Mouse (Mus musculus) forebrain, embryonic 16.5 days (tissue): ENCODE data around the gene Hspa5. TPM values are rescaled to one million over a fixed set of nuclear protein-coding genes. Genes with fewer than 3 reads are reported as not detected.
"Not testable (repeated sequence)": the region's sequence is repeated elsewhere in the genome, so short reads cannot be mapped to it uniquely, and the experiment has no call there.

Experiments used
- ATAC-seq: fragments of 200-750 bp; cut with Nextera tagmentation; 2 replicates; pipeline ENCODE4 v1.8.0; 2017; ENCODE audit warnings: mild to moderate bottlenecking, moderate library complexity
- H3K27ac ChIP-seq: fragments of 300-500 bp; sonication (generic); 2 replicates; pipeline ENCODE4 v1.5.1; 2014; ENCODE audit warnings: low read length, control low read depth
- H3K27me3 ChIP-seq: fragments of 300-500 bp; sonication (generic); replicated peaks from 2 replicates; pipeline ENCODE4 v1.6.1; 2014; ENCODE audit warnings: low read length; ENCODE audit not compliant: control insufficient read depth, insufficient read depth
- H3K36me3 ChIP-seq: fragments of 300-500 bp; sonication (generic); 2 replicates; pipeline ENCODE4 v1.6.1; 2014; ENCODE audit not compliant: control insufficient read depth, insufficient read depth
- H3K4me1 ChIP-seq: fragments of 300-500 bp; sonication (generic); replicated peaks from 2 replicates; pipeline ENCODE4 v1.6.1; 2014; ENCODE audit warnings: low read length; ENCODE audit not compliant: control insufficient read depth, insufficient read depth
- H3K4me2 ChIP-seq: fragments of 300-500 bp; sonication (generic); 2 replicates; pipeline ENCODE4 v1.6.1; 2014; ENCODE audit warnings: mild to moderate bottlenecking, low read length, control low read depth
- H3K4me3 ChIP-seq: fragments of 300-500 bp; sonication (generic); replicated peaks from 2 replicates; pipeline ENCODE4 v1.5.1; 2014; ENCODE audit warnings: mild to moderate bottlenecking, low read length, control low read depth
- H3K9ac ChIP-seq: fragments of 300-500 bp; sonication (generic); replicated peaks from 2 replicates; pipeline ENCODE4 v1.6.1; 2014; ENCODE audit warnings: low read depth, low read length, control low read depth
- H3K9me3 ChIP-seq: fragments of 300-500 bp; sonication (generic); 2 replicates; pipeline ENCODE4 v1.6.1; 2016; ENCODE audit warnings: low read length; ENCODE audit not compliant: control insufficient read depth
- WGBS: fragments of 180-500 bp; shearing (Covaris S2); extraction: QIAGEN DNeasy Blood & Tissue Kit; methylation state at CpG from one replicate; pipeline ENCODE4 v1.1.7; 2014; 5-methylcytosine and 5-hydroxymethylcytosine counted together
- polyA plus RNA-seq: library from polyadenylated mRNA; unstranded; fragments of >200 nt; fragmentation: Nextera tagmentation; extraction: Ambion mirVana; gene quantifications from 2 replicates; pipeline ENCODE4 v1.2.1, GENCODE M21; 2015

Hspa5 gene
- polyA plus RNA-seq, 1 experiment from 2014 or later, result 387 TPM

DNA sequence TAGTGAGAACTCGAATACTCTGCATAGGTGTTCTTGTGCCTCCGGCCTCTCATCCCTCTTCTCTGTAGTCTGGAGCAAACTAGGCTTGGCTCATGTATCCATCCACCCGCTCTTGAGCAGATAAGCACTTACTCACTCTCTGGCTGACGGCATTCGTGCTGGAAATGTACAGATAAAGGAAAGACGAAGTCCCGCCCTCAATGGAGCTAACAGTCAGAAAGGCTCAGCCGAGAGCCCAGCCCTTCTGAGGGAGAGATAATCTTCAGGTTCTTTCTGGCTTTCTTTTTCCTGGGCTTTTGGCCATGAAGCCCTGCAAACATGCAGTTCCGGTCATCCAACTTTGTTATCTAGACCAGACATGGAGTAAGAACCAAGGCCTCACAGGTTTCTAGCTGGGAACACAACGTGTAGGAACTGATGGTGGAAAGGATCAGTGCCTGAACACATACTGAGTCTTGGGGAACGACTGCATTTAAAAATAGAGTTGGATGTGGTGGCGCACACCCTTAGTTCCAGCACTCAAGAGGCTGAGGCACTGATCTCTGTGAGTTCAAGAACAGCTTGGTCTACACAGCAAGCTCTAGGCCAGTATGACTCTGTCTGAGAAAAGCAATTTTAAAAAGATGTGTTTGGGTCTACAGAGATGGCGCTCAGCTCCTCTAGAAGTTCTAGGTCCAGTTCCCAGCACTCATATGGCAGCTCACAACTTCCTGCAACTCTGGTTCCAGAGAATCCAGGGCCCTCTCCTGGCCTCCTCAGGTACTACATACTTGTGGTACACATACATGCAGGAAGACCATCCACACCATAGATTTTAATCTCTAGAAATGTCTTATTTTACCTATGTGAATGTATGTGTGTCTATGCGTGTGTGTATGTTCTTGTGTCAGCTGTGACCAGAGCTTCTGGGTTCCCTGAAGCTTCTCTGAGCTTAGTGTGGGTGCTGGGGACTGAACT lies 11.6 kb downstream of the Hspa5 start:
- Histone ChIP-seq H3K36me3 (peaks cover 17% of the 10 kb centered on the region), H3K4me3 (no peak overlapping the region), H3K9me3 (no peaks in the 10 kb centered on the region), H3K27ac (no peak overlapping the region), H3K4me1 (no peaks in the 10 kb centered on the region), H3K27me3 (no peaks in the 10 kb centered on the region), H3K9ac (no peak overlapping the region), H3K4me2 (no peak overlapping the region)
- WGBS, result 91% methylated on average over 14 of the region's 14 CpGs
- ATAC-seq, result no peak

DNA sequence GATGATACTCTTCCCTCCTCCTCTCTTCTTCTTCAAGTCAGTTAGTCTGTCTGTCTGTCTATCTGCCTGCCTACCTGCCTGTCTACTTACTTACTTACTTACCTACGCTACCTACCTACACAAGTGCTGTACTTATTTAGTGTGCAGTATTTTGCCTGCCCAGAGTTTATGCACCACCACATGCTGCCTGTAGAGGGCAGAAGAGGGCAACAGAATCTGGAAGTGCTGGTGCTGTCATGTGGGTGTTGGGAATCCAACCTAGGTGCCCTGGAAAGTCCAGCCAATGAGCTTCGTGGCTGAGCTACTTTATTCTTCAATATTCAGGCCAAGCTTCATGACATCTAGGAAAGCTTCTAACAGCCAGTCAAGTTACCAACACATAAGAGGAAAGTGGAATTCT lies 12.3 kb downstream of the Hspa5 start:
- Histone ChIP-seq H3K4me1 (no peaks in the 10 kb centered on the region), H3K4me3 (no peak overlapping the region), H3K9me3 (no peaks in the 10 kb centered on the region), H3K27me3 (no peaks in the 10 kb centered on the region), H3K9ac (no peak overlapping the region), H3K36me3 (peaks cover 17% of the 10 kb centered on the region), H3K4me2 (no peak overlapping the region), H3K27ac (no peak overlapping the region)
- WGBS, result 70% methylated on average over 2 of the region's 2 CpGs
- no peak for ATAC-seq

DNA sequence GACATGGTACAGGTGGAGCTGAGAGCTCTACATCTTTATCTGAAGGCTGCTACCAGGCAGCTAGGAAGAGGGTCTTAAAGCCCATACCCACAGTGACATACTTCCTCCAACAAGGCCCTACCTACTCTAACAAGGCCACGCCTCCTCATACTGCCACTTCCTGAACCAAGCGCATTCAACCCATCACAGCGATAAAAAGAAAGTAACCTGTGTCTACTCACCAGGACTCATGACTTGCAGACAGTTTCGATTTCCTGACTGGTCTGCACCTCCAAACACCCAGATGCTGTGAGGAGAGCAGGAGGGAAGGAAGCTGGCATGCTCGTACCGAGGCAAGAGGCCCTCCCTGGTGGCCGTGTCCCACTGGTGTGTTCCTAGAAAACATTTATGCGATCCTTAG lies 18.5 kb downstream of the Hspa5 start:
- H3K27me3 ChIP-seq, result no peaks in the 10 kb centered on the region
- no peak overlapping the region for H3K4me3 ChIP-seq
- H3K4me2 ChIP-seq, result no peak overlapping the region
- H3K4me1 ChIP-seq, result no peaks in the 10 kb centered on the region
- no peak overlapping the region for H3K27ac ChIP-seq
- 92% methylated on average over 8 of the region's 8 CpGs for WGBS
- H3K36me3 ChIP-seq, result peaks cover under 1% of the 10 kb centered on the region; the same call in 1 of the 2 replicates
- no peak overlapping the region for H3K9ac ChIP-seq
- H3K9me3 ChIP-seq, result no peaks in the 10 kb centered on the region
- no peak for ATAC-seq

DNA sequence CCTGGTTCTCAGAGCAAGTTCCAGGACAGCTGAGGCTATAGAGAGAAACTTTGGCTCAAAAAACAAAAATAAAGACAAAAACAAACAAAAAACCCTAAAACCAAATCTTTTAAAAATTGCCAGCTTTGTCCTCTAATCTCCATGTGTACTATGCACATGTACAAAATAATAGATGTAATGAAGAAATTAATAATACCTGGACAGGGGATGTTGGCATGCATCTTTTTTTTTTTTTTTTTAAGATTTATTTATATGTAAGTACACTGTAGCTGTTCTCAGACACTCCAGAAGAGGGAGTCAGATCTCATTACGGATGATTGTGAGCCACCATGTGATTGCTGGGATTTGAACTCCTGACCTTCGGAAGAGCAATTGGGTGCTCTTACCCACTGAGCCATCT lies 20.8 kb downstream of the Hspa5 start:
- 81% methylated on average over 2 of the region's 2 CpGs for WGBS
- ATAC-seq, result not testable (repeated sequence)

DNA sequence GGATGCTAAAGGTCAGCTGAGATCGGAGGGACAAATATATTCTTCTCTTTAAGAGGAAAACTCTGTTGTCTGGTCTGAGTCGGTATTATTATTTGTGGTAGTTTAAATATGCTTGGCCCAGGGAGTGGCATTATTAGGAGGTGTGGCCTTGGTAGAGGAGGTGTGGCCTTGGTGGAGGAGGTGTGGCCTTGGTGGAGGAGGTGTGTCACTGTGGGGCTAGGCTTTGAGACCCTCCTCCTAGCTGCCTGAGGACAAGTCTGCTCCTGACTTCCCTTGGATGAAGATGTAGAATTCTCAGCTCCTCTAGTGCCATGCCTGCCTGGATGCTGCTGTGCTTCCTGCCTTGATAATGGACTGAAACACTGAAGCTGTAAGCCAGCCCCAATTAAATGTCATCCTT lies 22.7 kb downstream of the Hspa5 start:
- Histone ChIP-seq H3K9ac (no peak overlapping the region), H3K27ac (no peak overlapping the region), H3K4me3 (no peak overlapping the region), H3K9me3 (no peaks in the 10 kb centered on the region), H3K27me3 (no peaks in the 10 kb centered on the region), H3K36me3 (no peaks in the 10 kb centered on the region), H3K4me2 (no peak overlapping the region), H3K4me1 (peaks cover 5% of the 10 kb centered on the region)
- ATAC-seq, result no peak
- 98% methylated on average over 2 of the region's 2 CpGs for WGBS

More for the DNA sequence above, 20.8 kb downstream of the Hspa5 start:
- H3K27me3 ChIP-seq, H3K36me3 ChIP-seq, H3K9ac ChIP-seq, H3K4me3 ChIP-seq, H3K4me2 ChIP-seq, H3K4me1 ChIP-seq, H3K9me3 ChIP-seq, H3K27ac ChIP-seq: not testable (repeated sequence)

DNA sequence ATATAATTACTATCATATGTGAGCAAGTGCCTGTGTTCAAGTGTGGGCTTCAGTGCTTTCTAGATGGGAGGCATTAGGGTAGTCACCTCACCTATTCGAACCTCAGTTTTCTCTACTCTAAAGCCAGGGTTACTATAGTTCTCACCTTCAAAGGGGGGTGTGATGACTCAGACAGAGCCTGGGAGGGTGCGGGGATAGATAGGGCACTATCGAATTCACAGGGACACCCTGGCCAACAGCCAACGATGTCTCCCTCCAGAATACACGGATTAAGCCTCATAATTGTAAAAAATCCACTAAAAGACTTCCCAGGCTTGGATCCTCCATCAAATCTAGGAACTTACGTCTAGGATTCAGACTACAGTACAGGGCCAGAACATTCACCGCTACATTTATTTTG lies 23.7 kb downstream of the Hspa5 start:
- Histone ChIP-seq H3K4me2 (no peak overlapping the region), H3K9ac (no peak overlapping the region), H3K4me3 (no peak overlapping the region), H3K4me1 (peaks cover 8% of the 10 kb centered on the region), H3K9me3 (no peaks in the 10 kb centered on the region), H3K36me3 (no peaks in the 10 kb centered on the region), H3K27ac (no peak overlapping the region), H3K27me3 (no peaks in the 10 kb centered on the region)
- 94% methylated on average over 7 of the region's 7 CpGs for WGBS
- ATAC-seq, result no peak

DNA sequence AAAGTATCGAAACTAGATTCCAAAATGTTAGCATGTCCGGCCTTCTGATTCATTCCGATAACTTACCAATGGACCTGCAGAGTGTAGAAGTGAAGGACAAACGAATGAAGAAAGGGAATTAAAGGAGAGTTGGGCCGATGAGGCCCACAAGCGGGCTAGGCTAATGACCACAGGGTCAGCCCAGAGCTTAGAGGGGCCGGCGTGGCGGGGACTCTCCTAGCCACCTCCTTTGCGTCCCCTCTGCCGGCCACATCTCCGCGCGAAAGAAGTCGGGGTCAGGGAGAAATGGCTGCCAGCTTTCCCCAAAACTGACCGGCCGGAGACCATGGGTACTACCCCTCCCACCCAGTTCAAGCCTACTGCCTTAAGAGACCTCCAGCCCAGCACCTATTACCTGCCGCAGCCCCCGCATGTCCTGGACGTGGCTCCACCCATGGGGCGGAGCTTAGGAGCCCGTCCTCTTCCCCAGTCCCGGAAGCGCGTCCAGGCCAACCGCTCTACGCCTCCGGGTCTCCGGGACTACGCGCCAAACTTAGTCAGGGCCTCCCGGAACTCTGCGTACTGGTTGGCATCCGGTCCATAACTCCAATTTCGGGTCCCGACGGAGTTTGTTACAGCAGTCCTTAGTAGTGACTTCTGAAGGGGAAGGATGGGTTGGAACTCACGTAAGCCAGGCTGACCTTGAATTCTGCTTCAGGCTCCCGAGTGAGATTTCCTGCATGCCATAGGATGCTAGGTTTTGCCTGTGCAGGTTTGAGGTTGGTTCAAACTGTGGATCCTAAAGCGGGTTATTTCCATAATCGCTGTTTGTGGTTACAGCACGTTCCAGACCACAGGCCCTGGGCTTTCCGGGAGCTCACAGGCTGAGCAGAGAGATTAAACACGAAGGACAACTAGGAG lies 27.8 kb downstream of the Hspa5 start, which contains the start of gene Rabepk:
Gene Rabepk (minus strand): TSS at position 556 of the 900 bp plus-strand sequence.
- Histone ChIP-seq H3K4me3 (peak within 1 kb of the TSS; percentile 60), H3K4me2 (peak within 1 kb of the TSS; percentile 93), H3K36me3 (no peaks in the 10 kb centered on the region), H3K4me1 (peaks cover 20% of the 10 kb centered on the region), H3K27ac (peak within 1 kb of the TSS; percentile 13; the same call in 1 of the 2 replicates), H3K27me3 (no peaks in the 10 kb centered on the region), H3K9me3 (no peaks in the 10 kb centered on the region), H3K9ac (peak within 1 kb of the TSS; percentile 69)
- WGBS, result 4% methylated on average over 44 of the region's 44 CpGs
- ATAC-seq, result peak; percentile 48

DNA sequence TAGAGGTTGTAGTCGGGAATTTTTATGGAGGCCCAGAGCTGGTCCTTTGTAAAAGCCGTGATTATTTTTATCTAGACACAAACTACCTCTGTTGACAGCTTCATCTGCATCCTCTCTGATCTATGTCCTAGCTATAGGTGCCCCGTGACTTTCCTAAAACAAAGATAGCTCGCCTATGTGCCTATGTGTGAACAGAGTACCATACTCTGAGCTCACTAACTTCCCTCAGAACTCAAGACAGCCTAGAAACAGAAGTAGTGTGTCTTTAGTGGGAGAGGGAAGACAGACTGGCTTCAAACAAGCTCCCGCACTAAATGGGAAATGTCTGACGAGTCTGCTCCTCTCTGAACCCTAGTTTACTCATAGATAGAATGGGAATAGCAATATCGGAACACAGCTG lies 28.6 kb downstream of the Hspa5 start:
- H3K4me3 ChIP-seq, result no peak overlapping the region
- H3K36me3 ChIP-seq, result no peaks in the 10 kb centered on the region
- H3K9me3 ChIP-seq, result no peaks in the 10 kb centered on the region
- H3K4me2 ChIP-seq, result no peak overlapping the region
- 85% methylated on average over 7 of the region's 7 CpGs for WGBS
- H3K4me1 ChIP-seq, result peaks cover 20% of the 10 kb centered on the region
- H3K27ac ChIP-seq, result no peak overlapping the region
- ATAC-seq, result no peak
- H3K27me3 ChIP-seq, result no peaks in the 10 kb centered on the region
- no peak overlapping the region for H3K9ac ChIP-seq
